Mouse (Mus musculus) hematopoietic multipotent progenitor cell, adult 10-12 weeks (in vitro differentiated cells): ENCODE measurements around the gene Tnfsf12. TPM values are rescaled to one million over a fixed set of nuclear protein-coding genes. Genes with fewer than 3 reads are reported as not detected.

Experiments
- polyA plus RNA-seq: library from polyadenylated mRNA; stranded (reverse); fragments of >175 nt; gene quantifications from 2 replicates; pipeline ENCODE4 v1.2.3, GENCODE M21; 2012; ENCODE audit warnings: low replicate concordance

Gene Tnfsf12
- polyA plus RNA-seq, result 17.2 and 26.3 TPM in 2 replicates

DNA sequence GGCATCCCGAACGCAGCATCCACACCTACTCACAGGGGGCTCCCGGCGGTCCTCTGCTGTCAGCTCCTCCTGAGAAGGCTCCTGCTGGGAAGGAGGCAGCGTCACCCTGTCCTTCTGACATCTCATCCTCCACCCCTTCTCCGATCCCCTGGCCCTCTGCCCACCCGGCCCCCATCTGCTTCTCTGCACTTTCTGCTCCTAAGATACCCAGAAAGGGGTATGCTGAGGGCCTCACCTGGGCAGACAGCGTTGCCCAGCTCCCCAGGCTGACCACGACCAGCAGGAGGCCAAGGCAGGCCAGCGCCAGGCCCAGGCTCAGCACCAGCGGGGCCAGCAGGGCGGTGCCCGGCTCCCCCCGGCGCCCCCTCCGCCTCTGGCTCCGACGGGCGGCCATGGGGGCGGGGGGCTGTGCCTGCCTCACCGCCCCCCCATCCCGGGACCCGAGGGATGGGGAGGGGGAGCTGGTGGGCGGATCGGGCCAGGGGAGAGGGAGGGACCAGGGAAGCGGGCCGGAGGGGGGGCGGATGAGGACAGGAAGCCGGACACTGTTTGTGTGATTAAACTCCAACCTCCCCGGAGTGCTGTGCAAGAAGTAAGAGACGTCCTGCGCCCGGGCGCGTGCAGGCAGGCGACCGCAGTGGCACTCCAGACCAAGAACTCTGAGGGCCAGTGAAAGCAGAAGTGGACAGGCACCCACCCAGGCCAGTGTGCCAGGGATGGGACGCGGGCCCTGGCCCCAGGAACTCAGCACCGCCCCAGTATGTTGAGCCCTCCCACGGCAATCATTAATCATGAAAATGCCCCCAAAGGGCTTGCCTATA, at the start of gene Tnfsf12, which contains the start of gene Tnfsfm13:
Gene Tnfsf12 (minus strand): TSS at position 489 of the 821 bp plus-strand sequence.
Gene Tnfsfm13 (minus strand): TSS at position 738 of the 821 bp plus-strand sequence.

DNA sequence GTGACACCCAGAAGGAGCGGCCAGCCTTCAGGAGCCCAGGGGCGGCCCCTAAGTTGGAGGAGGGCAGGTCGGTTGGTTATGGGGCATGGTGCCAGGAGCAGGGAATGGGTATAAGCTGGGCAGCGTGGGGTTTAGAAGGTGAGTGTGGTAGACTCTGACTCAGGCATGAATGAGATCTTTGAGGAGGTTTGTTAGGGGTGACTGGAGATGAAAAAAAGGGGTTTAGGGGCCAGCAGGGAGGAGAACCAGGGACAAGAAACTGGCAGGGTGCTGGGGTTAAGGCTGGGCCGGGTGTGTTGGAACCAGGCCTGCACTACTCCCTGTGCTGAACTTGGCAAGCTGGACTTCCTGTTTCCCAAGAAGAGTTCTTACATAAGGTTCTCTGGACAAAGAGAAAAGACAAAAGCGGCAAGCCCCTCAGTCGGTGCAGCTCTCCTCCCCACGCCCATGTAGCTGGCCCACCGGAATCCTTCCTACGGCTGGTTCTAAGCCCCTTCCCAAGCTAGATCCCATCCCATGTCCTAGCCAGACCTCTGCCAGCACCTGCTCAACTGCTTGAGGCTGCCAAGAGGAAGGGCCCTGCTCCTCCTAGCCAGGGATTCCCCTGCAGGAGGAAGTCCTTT, 10.0 kb downstream of the Tnfsf12 start, which contains the start of gene Tnfsf13:
Gene Tnfsf13 (minus strand): TSS at position 259 of the 623 bp plus-strand sequence.

DNA sequence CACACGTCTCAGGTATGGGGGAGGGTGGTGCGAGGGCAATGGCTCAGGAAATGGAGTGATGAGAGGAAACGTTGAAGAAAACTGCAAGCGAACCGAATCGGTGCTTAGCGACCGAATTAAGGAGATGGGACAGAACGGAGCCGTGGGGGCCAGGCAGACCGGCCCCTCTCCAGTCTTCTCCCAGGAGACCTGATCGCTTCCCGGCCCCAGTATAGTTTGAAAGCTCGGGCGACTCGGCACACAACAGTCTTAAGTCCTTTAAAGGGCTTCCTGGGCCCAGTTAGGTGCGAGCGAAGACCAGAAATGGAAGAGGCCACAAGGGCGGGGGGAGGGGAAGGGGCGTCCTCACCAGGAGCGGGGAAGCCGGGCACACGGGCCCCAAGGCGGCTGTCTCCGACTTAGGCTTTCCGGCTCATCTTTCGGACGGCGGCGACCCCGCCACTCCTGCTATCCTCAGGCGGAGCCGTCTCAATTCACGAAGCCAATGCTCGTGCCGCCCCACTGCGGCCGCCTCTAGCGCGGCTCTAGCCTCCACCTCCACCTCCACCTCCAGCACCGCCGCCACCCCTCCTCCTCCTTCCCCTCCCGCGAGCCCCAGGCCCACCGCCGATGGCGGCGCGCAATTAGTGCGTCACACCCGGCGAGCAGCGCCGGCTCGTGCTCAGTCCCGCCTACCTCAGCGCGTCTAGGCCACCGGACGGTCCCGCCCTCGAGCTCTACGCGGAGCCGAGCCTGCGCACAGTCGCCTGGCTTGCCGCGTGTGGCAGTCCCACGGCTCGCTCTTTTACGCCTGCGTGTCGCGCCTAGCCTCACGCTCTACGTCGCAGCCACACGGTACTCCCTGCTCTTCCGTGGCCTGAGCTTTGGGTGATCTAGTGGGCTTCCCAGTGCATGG, 14.1 kb downstream of the Tnfsf12 start, which contains the start of gene Senp3:
Gene Senp3 (minus strand): TSS at position 771 of the 895 bp plus-strand sequence.

DNA sequence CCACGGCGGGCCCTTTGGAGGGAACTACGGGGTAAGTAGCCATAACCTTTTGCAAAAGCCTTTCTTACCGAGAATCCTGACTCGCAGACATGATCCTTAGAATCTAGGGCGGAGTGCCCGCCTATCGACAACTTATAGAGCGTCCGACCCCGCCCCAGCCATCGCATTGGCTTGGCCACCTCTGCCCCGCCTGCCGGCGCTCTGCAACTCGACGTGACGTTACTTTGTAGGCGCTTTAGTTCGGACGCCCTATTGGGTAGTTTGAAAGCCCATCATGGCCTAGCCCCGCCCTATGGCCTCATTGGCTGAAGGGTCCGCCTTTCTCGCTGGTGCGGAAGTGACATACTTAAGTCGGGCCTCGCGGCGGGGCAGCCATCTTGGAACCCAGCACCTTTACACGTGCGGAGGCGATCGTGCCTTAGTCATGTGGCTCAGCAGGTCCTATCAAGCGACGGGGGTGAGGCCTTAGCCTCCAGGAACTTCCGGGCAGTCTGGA, 23.4 kb downstream of the Tnfsf12 start, which contains the start of gene Eif4a1:
Gene Eif4a1 (minus strand): TSS at position 213 of the 496 bp plus-strand sequence.

DNA sequence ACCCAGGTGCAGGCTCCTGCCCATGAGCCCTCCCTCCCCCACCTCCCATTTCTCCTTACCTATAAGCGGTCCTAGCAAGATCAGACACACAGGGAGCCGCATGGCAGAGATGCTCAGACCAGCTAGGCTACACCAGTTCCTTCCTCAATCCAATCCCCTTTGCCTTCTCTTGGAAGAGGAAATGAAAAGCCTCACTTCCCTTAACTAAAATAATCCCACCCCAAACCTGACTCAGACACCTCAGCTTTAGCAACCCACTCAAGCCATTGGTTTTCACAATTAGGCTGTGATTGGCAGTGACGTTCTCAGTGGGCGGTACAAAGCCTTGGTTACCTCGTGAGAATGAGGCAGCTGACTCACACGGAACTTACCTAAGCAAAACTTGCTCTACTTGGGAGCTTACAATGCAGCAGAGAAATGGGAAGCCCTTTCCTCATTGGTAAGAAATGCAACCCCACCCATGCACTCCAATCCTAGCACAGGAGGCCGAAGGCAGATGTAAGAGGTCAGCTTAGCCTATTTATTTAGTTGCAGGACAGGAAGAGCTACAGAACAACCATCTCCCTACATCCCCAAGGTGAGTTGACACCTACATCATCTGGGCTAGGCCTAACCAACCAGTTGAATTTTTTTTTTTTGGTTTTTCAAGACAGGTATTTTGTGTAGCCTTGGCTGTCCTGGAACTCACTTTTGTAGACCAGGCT, 29.5 kb downstream of the Tnfsf12 start, which contains the start of gene Cd68:
Gene Cd68 (minus strand): TSS at position 193 of the 704 bp plus-strand sequence.

DNA sequence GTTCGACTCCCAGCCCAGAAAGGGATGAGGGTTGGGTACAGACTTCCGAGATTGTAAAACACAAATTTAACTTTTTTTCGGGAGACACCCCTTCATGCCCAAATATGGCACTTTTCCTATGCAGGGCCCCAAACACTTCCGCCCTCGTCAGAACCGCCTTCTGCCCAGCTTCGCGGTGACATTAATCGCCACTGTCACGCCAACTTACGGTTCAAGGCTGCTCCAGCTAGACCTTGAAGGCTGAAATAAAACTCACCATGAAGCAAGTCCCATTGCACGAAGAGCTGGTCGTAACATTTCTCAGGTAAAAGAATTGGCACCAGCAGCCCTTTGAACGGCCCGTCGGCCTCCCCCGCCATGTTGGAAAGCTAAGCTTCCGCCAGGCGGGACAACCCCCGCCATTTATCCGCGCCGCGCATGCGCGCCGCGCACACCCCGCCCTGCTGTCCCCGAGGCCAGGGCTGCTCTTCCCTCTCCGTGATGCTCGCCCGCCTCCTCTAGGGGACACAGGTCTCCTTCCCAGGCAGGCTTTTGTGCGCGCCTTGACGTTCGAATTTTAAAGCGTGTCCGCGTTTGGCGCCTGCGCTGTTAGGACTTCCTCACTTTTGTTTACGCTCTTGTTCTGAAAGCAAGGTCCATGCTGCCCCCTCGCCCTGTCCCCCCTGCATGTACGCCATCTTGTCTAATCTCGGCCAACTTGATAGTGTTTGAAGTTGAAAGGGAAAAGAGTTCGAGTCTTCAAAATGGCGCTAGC, 33.3 kb downstream of the Tnfsf12 start, which contains the start of gene Mpdu1:
Gene Mpdu1 (minus strand): TSS at position 430 of the 754 bp plus-strand sequence.

DNA sequence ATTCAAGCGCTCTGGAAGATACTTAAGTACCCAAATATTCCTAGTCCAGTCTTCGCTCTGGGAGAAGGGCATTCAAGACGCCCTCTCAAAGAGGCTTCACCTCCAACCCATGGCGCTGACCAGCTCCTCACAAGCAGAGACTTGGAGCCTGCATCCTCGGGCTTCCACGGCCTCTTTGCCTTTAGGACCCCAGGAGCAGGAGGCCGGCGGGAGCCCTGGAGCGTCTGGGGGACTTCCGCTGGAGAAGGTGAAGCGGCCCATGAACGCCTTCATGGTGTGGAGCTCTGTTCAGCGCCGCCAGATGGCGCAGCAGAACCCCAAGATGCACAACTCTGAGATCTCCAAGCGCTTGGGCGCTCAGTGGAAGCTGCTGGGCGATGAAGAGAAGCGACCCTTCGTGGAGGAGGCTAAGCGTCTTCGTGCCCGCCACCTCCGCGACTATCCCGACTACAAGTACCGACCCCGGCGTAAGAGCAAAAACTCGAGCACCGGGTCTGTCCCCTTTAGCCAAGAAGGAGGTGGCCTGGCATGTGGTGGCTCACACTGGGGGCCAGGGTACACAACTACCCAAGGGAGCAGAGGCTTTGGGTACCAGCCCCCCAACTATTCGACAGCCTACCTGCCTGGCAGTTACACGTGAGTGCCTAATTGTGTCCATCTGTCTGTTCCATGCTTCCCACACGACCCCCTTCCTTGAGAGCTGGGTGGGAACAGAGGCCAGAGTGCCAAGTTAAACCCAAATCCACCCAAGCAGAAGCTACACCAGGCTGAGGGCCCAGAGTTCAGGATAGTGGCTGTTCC, 40.2 kb downstream of the Tnfsf12 start, which contains the start of gene Sox15:
Gene Sox15 (plus strand): TSS at position 51 of the 801 bp plus-strand sequence.

Other genes with a start within 250 kb of the Tnfsf12 start
- 0.30 and 0.55 TPM in 2 replicates for gene Dnah2, start 146.7 kb downstream of the Tnfsf12 start, polyA plus RNA-seq
- gene Efnb3, start 135.6 kb downstream of the Tnfsf12 start, polyA plus RNA-seq, result 0.63 and 0.73 TPM in 2 replicates
- 2.2 and 18.6 TPM in 2 replicates for gene Wrap53, start 115.6 kb downstream of the Tnfsf12 start, polyA plus RNA-seq
- gene Trp53, start 115.5 kb downstream of the Tnfsf12 start, polyA plus RNA-seq, result 109 and 132 TPM in 2 replicates
- 2.5 and 19.1 TPM in 2 replicates for gene Atp1b2, start 89.9 kb downstream of the Tnfsf12 start, polyA plus RNA-seq
- not detected in 2 replicates for gene Shbg, start 77.9 kb downstream of the Tnfsf12 start, polyA plus RNA-seq
- not detected in 2 replicates for gene Sat2, start 73.8 kb downstream of the Tnfsf12 start, polyA plus RNA-seq
- gene Fxr2, start 62.9 kb downstream of the Tnfsf12 start, polyA plus RNA-seq, result 66.7 and 112 TPM in 2 replicates
- gene Sox15, start 40.5 kb downstream of the Tnfsf12 start, polyA plus RNA-seq, result 0.34 and 0.66 TPM in 2 replicates
- 30.6 and 38.5 TPM in 2 replicates for gene Mpdu1, start 33.2 kb downstream of the Tnfsf12 start, polyA plus RNA-seq
- 57.5 and 132 TPM in 2 replicates for gene Cd68, start 29.7 kb downstream of the Tnfsf12 start, polyA plus RNA-seq
- gene Eif4a1, start 23.4 kb downstream of the Tnfsf12 start, polyA plus RNA-seq, result 136 and 185 TPM in 2 replicates
- gene Senp3, start 13.8 kb downstream of the Tnfsf12 start, polyA plus RNA-seq, result 60.8 and 121 TPM in 2 replicates
- 2.6 and 5.5 TPM in 2 replicates for gene Tnfsf13, start 10.1 kb downstream of the Tnfsf12 start, polyA plus RNA-seq
- 5.4 and 13.6 TPM in 2 replicates for gene Tnfsfm13, start 249 bp upstream of the Tnfsf12 start, polyA plus RNA-seq
- 127 and 149 TPM in 2 replicates for gene Polr2a, start 62.8 kb upstream of the Tnfsf12 start, polyA plus RNA-seq
- not detected in 2 replicates for gene Slc35g3, start 66.1 kb upstream of the Tnfsf12 start, polyA plus RNA-seq
- 133 and 229 TPM in 2 replicates for gene Zbtb4, start 70.1 kb upstream of the Tnfsf12 start, polyA plus RNA-seq
- gene Chrnb1, start 100.1 kb upstream of the Tnfsf12 start, polyA plus RNA-seq, result 2.3 and 2.5 TPM in 2 replicates
- 0.86 and 1.1 TPM in 2 replicates for gene Fgf11, start 106.0 kb upstream of the Tnfsf12 start, polyA plus RNA-seq
- gene Tmem102, start 109.8 kb upstream of the Tnfsf12 start, polyA plus RNA-seq, result 0.17 and 0.45 TPM in 2 replicates
- gene Gm39566, start 119.4 kb upstream of the Tnfsf12 start, polyA plus RNA-seq, result not detected in 2 replicates
- not detected in 2 replicates for gene Spem2, start 122.6 kb upstream of the Tnfsf12 start, polyA plus RNA-seq
- not detected in 2 replicates for gene Spem1, start 126.3 kb upstream of the Tnfsf12 start, polyA plus RNA-seq
- gene Nlgn2, start 141.9 kb upstream of the Tnfsf12 start, polyA plus RNA-seq, result 3.5 and 7.7 TPM in 2 replicates
- 239 and 507 TPM in 2 replicates for gene Tmem256, start 142.7 kb upstream of the Tnfsf12 start, polyA plus RNA-seq
- 37.9 and 61.0 TPM in 2 replicates for gene Plscr3, start 150.5 kb upstream of the Tnfsf12 start, polyA plus RNA-seq
- 1.7 TPM in 1 of 2 replicates, not detected in the other for gene Tnk1, start 162.9 kb upstream of the Tnfsf12 start, polyA plus RNA-seq
- gene Tmem95, start 182.2 kb upstream of the Tnfsf12 start, polyA plus RNA-seq, result not detected in 2 replicates
- gene Kctd11, start 185.6 kb upstream of the Tnfsf12 start, polyA plus RNA-seq, result 3.0 and 3.7 TPM in 2 replicates
- gene Acap1, start 199.7 kb upstream of the Tnfsf12 start, polyA plus RNA-seq, result 193 and 275 TPM in 2 replicates
- gene 2810408A11Rik, start 205.1 kb upstream of the Tnfsf12 start, polyA plus RNA-seq, result 1.1 and 1.5 TPM in 2 replicates
- gene Neurl4, start 205.2 kb upstream of the Tnfsf12 start, polyA plus RNA-seq, result 67.4 and 137 TPM in 2 replicates
- 109 and 212 TPM in 2 replicates for gene Gps2, start 218.0 kb upstream of the Tnfsf12 start, polyA plus RNA-seq
- 938 and 1,043 TPM in 2 replicates for gene Eif5a, start 226.1 kb upstream of the Tnfsf12 start, polyA plus RNA-seq
- 0.54 and 2.7 TPM in 2 replicates for gene Ybx2, start 239.9 kb upstream of the Tnfsf12 start, polyA plus RNA-seq